Mouse (Mus musculus): ENCODE measurements around the gene Asic1.

Gene Asic1

GRCm38 (mm10) chr15:99663964-99664599 lies 6.1 kb upstream of the Asic1 start:
- peak; percentile 63 for DNase-seq (ENCODE audit: low read depth, low spot score)

GRCm38 (mm10) chr15:99664600-99665451 lies 5.3 kb upstream of the Asic1 start:
- DNase-seq (ENCODE audit: low read depth, low spot score), result peak; percentile 43

GRCm38 (mm10) chr15:99667544-99667943 lies 2.6 kb upstream of the Asic1 start:
- DNase-seq (ENCODE audit: low read depth, low spot score), result no peak

- peak; percentile 85 for DNase-seq (ENCODE audit: low read depth, low spot score)
Observed at GRCm38 (mm10) chr15:99668881-99669280, 1.3 kb upstream of the Asic1 start.

- DNase-seq (ENCODE audit: low read depth, low spot score), result no peak
Observed at GRCm38 (mm10) chr15:99669392-99669791, 776 bp upstream of the Asic1 start.

GRCm38 (mm10) chr15:99670964-99671670 lies 949 bp downstream of the Asic1 start:
- DNase-seq (ENCODE audit: low read depth, low spot score), result peak; percentile 35

GRCm38 (mm10) chr15:99671783-99672182 lies 1.6 kb downstream of the Asic1 start:
- no peak for DNase-seq (ENCODE audit: low read depth, low spot score)

- DNase-seq (ENCODE audit: low read depth, low spot score), result no peak
Observed at GRCm38 (mm10) chr15:99674866-99675265, 4.7 kb downstream of the Asic1 start.

- DNase-seq (ENCODE audit: low read depth, low spot score), result peak; percentile 50
Observed at GRCm38 (mm10) chr15:99677089-99677488, 6.9 kb downstream of the Asic1 start.

- peak; percentile 100 for DNase-seq (ENCODE audit: low read depth, low spot score)
Observed at GRCm38 (mm10) chr15:99678063-99678800, 8.1 kb downstream of the Asic1 start.

- DNase-seq (ENCODE audit: low read depth, low spot score), result peak; percentile 40
Observed at GRCm38 (mm10) chr15:99679008-99679407, 8.8 kb downstream of the Asic1 start.

- DNase-seq (ENCODE audit: low read depth, low spot score), result peak; percentile 88
Observed at GRCm38 (mm10) chr15:99682880-99683279, 12.7 kb downstream of the Asic1 start.

GRCm38 (mm10) chr15:99684156-99684555 lies 14.0 kb downstream of the Asic1 start:
- DNase-seq (ENCODE audit: low read depth, low spot score), result peak; percentile 77

GRCm38 (mm10) chr15:99688712-99689111 lies 18.5 kb downstream of the Asic1 start:
- peak; percentile 79 for DNase-seq (ENCODE audit: low read depth, low spot score)

- DNase-seq (ENCODE audit: low read depth, low spot score), result no peak
Observed at GRCm38 (mm10) chr15:99690924-99691323, 20.8 kb downstream of the Asic1 start.

GRCm38 (mm10) chr15:99691976-99692375 lies 21.8 kb downstream of the Asic1 start:
- DNase-seq (ENCODE audit: low read depth, low spot score), result no peak

- no peak for DNase-seq (ENCODE audit: low read depth, low spot score)
Observed at GRCm38 (mm10) chr15:99697309-99697708, 27.1 kb downstream of the Asic1 start.

GRCm38 (mm10) chr15:99698533-99699085 lies 28.4 kb downstream of the Asic1 start:
- peak; percentile 82 for DNase-seq (ENCODE audit: low read depth, low spot score)

GRCm38 (mm10) chr15:99699715-99700114 lies 29.5 kb downstream of the Asic1 start:
- DNase-seq (ENCODE audit: low read depth, low spot score), result no peak

- DNase-seq (ENCODE audit: low read depth, low spot score), result no peak
Observed at GRCm38 (mm10) chr15:99700219-99701106, 30.3 kb downstream of the Asic1 start.

All from R1 (cell line).